Mouse (Mus musculus) neural tube, embryonic 15.5 days (tissue): Measurements from ENCODE around the gene Hcn1. TPM values are rescaled to one million over a fixed set of nuclear protein-coding genes. Genes with fewer than 3 reads are reported as not detected.

Experiments
- ATAC-seq: fragments of 200-750 bp; cut with Nextera tagmentation; 2 replicates; pipeline ENCODE4 v1.8.0; 2017; ENCODE audit warnings: mild to moderate bottlenecking, moderate TSS enrichment, moderate library complexity; ENCODE audit not compliant: low FRiP score
- H3K27ac ChIP-seq: fragments of 300-500 bp; sonication (generic); replicated peaks from 2 replicates; pipeline ENCODE4 v1.5.1; 2015; ENCODE audit warnings: mild to moderate bottlenecking, inconsistent platforms
- H3K27me3 ChIP-seq: fragments of 300-500 bp; sonication (generic); replicated peaks from 2 replicates; pipeline ENCODE4 v1.6.1; 2015; ENCODE audit warnings: inconsistent platforms
- H3K36me3 ChIP-seq: fragments of 300-500 bp; sonication (generic); 2 replicates; pipeline ENCODE4 v1.6.1; 2015; ENCODE audit warnings: inconsistent platforms
- H3K4me1 ChIP-seq: fragments of 300-500 bp; sonication (generic); 2 replicates; pipeline ENCODE4 v1.6.1; 2015; ENCODE audit warnings: inconsistent platforms
- H3K4me2 ChIP-seq: fragments of 300-500 bp; sonication (generic); 2 replicates; pipeline ENCODE4 v1.6.1; 2015; ENCODE audit warnings: inconsistent platforms, mild to moderate bottlenecking, moderate library complexity
- H3K4me3 ChIP-seq: fragments of 300-500 bp; sonication (generic); replicated peaks from 2 replicates; pipeline ENCODE4 v1.5.1; 2015; ENCODE audit warnings: mild to moderate bottlenecking, inconsistent platforms
- H3K9ac ChIP-seq: fragments of 300-500 bp; sonication (generic); replicated peaks from 2 replicates; pipeline ENCODE4 v1.6.1; 2015; ENCODE audit warnings: mild to moderate bottlenecking, inconsistent platforms
- H3K9me3 ChIP-seq: fragments of 300-500 bp; sonication (generic); replicated peaks from 2 replicates; pipeline ENCODE4 v1.6.1; 2016; ENCODE audit warnings: inconsistent platforms
- WGBS: fragments of 180-500 bp; shearing (Covaris S2); methylation state at CpG from one replicate; pipeline ENCODE4 v1.1.7; 2015; ENCODE audit warnings: mixed read lengths; 5-methylcytosine and 5-hydroxymethylcytosine counted together
- polyA plus RNA-seq: library from polyadenylated mRNA; unstranded; fragments of >200 nt; fragmentation: Nextera tagmentation; extraction: Ambion mirVana; gene quantifications from 2 replicates; pipeline ENCODE4 v1.2.1, GENCODE M21; 2015

Hcn1 gene
- polyA plus RNA-seq, 1 experiment from 2014 or later, result 1.2 TPM

DNA sequence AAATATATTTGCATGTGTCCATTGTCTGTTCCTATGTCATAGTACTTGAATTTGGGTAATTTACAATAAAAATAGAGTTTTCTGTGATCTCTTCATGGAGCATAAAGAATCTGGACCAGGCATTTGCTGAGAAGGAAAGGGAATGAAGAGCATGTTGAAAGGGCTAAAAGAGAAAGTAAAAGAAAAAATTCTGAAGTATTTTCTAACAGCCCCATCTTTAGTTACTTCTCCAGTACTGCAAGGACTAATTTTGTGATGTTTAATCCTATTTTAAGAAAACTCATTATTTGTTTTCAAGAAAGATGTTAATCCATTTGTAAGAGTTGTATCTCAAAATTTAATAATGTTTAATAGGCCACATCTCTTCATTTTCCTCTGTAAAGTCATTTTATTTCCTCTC lies 198.9 kb downstream of the Hcn1 start:
- no peaks in the 10 kb centered on the region for H3K9me3 ChIP-seq
- no peaks in the 10 kb centered on the region for H3K4me1 ChIP-seq
- H3K4me2 ChIP-seq, result no peak overlapping the region
- H3K9ac ChIP-seq, result no peak overlapping the region
- no peak for ATAC-seq
- H3K4me3 ChIP-seq, result no peak overlapping the region
- no peaks in the 10 kb centered on the region for H3K36me3 ChIP-seq
- no peaks in the 10 kb centered on the region for H3K27me3 ChIP-seq
- no peak overlapping the region for H3K27ac ChIP-seq

DNA sequence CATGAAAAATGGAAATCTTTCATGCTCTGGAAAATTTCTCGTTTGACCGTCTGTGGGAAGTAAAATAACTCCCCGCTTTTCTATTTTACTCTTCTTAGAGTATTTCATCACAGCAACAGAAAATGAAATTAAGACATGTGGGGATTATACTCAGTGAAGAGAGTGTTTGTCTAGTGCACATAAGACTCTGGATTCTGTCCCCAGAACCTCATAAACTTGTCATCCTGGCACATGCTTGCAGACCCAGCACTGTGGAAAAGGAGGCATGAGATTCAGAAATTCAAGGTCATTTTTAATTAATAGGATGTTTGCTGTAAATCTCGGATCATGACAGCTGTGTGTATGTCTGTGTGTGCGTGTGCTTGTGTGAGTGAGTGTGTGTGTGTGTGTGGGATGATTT lies 225.5 kb downstream of the Hcn1 start:
- H3K4me2 ChIP-seq, result no peak overlapping the region
- H3K36me3 ChIP-seq, result no peaks in the 10 kb centered on the region
- no peak for ATAC-seq
- 83% methylated on average over 5 of the region's 5 CpGs for WGBS
- H3K27ac ChIP-seq, result no peak overlapping the region
- H3K4me1 ChIP-seq, result no peaks in the 10 kb centered on the region
- no peak overlapping the region for H3K9ac ChIP-seq
- H3K4me3 ChIP-seq, result no peak overlapping the region
- no peaks in the 10 kb centered on the region for H3K27me3 ChIP-seq
- no peaks in the 10 kb centered on the region for H3K9me3 ChIP-seq

DNA sequence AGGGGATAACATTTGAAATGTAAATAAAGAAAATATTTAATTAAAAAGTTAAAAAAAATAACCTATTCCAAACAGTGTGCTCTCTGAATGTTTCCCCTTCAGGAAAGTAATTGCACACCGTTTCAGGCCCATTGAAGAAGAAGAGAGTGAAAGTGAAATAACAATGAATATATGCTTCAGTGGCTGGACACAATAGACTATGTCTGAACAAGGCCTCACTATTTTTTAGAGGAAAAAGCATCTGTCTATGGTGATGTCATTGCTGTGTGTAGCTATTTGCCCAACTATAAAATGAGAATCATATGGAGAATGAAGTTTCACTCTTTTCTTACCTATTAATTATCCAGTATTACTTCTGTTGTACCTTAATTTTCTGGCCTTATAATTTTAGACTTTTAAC lies 234.5 kb downstream of the Hcn1 start:
- H3K27ac ChIP-seq, result no peak overlapping the region

DNA sequence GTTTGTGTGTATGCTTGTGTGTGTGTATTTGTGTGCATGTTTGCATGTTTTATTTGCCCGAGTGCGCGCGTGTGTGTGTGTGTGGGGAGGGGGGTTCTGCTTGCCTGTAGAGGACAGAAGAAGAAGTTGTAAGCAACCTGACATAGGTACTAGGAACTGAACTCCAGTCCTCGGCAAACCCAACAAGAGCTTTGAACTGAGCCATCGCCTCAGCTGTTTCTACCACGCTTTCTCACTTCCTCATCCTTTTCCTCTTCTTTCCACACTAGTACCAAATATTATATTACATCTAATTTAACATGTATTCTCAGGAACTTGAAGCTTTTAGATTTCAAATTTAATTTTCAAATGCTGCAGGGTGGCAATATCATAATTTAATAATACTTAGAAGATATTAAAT lies 236.1 kb downstream of the Hcn1 start:
- H3K4me3 ChIP-seq, result no peak overlapping the region
- no peak for ATAC-seq
- 95% methylated on average over 7 of the region's 7 CpGs for WGBS

More for the DNA sequence above, 234.5 kb downstream of the Hcn1 start:
- Histone ChIP-seq H3K4me1 (no peaks in the 10 kb centered on the region), H3K9ac (no peak overlapping the region), H3K4me2 (no peak overlapping the region), H3K36me3 (no peaks in the 10 kb centered on the region), H3K9me3 (no peaks in the 10 kb centered on the region), H3K27me3 (no peaks in the 10 kb centered on the region), H3K4me3 (no peak overlapping the region)
- 12% methylated on average over 1 of the region's 1 CpGs for WGBS
- no peak for ATAC-seq

DNA sequence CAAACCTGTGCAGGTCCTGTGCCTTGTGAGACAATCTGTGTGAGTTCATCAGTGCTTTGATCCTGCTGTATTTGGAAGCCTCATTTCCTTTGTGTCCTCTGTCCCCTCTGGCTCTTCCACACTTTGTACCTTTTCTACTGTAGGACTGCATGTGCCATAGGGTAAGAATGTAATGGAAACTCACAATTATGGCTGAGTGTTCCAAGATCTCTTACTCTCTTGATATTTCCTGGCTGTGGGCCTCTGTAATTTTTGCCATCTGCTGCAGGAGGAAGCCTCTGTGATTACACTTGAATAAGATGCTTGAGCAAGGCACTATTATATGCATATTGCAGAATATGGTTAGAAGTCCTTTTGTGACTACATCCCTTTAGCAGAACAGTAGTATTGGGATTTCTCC lies 240.2 kb downstream of the Hcn1 start:
- no peaks in the 10 kb centered on the region for H3K4me1 ChIP-seq
- no peak overlapping the region for H3K4me2 ChIP-seq
- no peak overlapping the region for H3K9ac ChIP-seq
- H3K4me3 ChIP-seq, result no peak overlapping the region
- H3K27ac ChIP-seq, result no peak overlapping the region
- no peaks in the 10 kb centered on the region for H3K36me3 ChIP-seq
- ATAC-seq, result no peak
- no peaks in the 10 kb centered on the region for H3K9me3 ChIP-seq
- H3K27me3 ChIP-seq, result no peaks in the 10 kb centered on the region

More for the DNA sequence above, 236.1 kb downstream of the Hcn1 start:
- H3K27me3 ChIP-seq, result no peaks in the 10 kb centered on the region
- H3K4me2 ChIP-seq, result no peak overlapping the region
- no peak overlapping the region for H3K27ac ChIP-seq
- H3K4me1 ChIP-seq, result no peaks in the 10 kb centered on the region
- H3K36me3 ChIP-seq, result no peaks in the 10 kb centered on the region
- no peak overlapping the region for H3K9ac ChIP-seq
- H3K9me3 ChIP-seq, result no peaks in the 10 kb centered on the region

DNA sequence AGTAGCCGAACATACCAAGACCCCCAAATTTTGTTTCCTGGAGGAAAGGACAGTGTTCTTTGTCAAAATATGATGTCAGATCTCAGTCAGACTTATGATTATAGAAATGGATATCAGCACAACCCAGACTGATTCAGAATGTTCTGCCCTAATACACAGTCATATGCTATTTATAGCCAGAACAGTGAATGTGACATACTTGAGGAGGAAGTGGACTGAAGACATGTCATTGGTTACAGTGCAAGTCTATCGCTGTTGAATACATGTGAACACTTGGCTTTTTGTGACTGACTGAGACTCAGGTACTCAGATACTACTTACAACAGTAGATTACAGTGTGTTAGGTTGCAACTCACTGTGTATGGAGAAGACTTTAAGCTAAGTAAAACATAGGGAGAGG lies 245.2 kb downstream of the Hcn1 start:
- H3K9ac ChIP-seq, result no peak overlapping the region
- H3K4me2 ChIP-seq, result no peak overlapping the region
- H3K4me3 ChIP-seq, result no peak overlapping the region
- H3K27ac ChIP-seq, result no peak overlapping the region
- H3K9me3 ChIP-seq, result no peaks in the 10 kb centered on the region
- ATAC-seq, result no peak
- H3K4me1 ChIP-seq, result no peaks in the 10 kb centered on the region
- WGBS, result 96% methylated on average over 2 of the region's 2 CpGs
- H3K27me3 ChIP-seq, result no peaks in the 10 kb centered on the region
- no peaks in the 10 kb centered on the region for H3K36me3 ChIP-seq

DNA sequence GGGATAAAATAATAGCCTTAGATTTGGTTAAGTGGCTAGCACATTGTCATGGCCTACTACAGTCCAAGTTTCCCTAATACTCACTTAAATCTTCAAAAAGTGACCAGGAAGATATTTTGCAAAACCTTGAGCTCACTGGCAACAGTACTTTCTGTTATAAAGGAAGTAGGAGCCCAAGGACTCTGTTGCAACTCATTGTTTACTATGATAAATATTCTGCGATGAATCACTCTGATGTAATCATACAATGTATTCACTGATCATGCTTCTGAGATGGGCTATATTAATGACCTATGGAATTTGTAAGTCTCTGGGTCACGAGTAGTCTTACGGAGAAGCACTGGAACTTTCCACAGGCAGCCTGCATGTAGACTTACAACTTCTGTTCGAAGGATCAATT lies 246.6 kb downstream of the Hcn1 start:
- H3K4me1 ChIP-seq, result no peaks in the 10 kb centered on the region
- no peaks in the 10 kb centered on the region for H3K27me3 ChIP-seq
- no peak for ATAC-seq
- WGBS, result 92% methylated on average over 4 of the region's 4 CpGs
- H3K36me3 ChIP-seq, result no peaks in the 10 kb centered on the region
- H3K9ac ChIP-seq, result no peak overlapping the region
- H3K9me3 ChIP-seq, result no peaks in the 10 kb centered on the region
- no peak overlapping the region for H3K4me3 ChIP-seq
- no peak overlapping the region for H3K4me2 ChIP-seq
- no peak overlapping the region for H3K27ac ChIP-seq

DNA sequence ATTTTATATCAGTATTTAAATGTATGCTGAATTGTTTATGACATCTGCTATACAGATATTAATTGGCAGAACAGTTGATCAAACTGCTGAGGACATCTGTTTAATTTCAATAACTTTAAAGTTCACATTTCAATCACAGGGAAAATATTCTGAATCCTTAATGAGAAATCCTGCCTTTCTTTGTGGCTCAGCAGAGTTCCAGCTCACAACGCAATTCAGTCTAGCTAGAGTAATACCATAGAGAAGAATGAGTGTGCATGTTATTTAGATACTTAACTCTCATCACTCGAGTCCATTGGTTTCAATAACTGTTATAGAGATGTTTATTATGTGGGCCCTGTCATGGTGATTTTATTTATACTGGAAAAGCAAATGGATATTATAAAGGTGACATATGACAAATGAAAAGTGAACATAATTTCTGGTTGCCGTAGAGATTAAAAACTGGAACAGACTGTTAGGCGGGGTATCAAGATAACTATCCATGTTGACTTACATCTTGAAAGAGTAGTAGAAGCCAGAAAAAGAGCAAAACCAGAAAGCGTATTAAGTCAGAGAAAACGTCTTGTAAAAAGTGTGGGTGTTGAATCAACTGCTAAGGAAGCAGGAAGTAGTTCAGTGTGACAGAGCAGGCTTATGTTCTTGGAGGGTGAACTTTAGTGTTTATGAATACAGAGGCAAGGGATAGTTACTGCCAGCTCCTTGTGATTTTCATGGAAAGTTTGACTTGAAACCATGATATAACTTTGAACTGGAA lies 250.0 kb downstream of the Hcn1 start:
- Histone ChIP-seq H3K9ac (no peak overlapping the region), H3K4me3 (no peak overlapping the region), H3K27ac (no peak overlapping the region), H3K9me3 (no peaks in the 10 kb centered on the region), H3K4me1 (no peaks in the 10 kb centered on the region), H3K4me2 (no peak overlapping the region), H3K27me3 (no peaks in the 10 kb centered on the region), H3K36me3 (no peaks in the 10 kb centered on the region)
- 83% methylated on average over 6 of the region's 6 CpGs for WGBS
- no peak for ATAC-seq

DNA sequence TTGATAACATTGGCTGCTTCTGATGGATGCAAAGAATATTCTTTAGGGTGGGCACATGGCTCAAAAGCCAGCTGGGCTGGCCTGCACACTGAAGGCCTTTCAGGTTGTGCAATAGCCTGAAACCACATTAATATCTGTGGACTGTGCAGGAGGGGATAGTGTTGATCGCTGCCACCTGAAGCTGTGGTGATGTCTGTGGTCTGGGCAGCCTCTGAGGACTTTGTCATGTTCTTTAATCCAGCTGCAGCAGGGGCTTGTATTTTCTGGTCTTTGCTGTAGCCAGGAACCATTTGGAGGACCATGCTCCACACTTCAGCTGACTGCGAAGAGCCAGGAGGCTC lies 250.6 kb downstream of the Hcn1 start:
- Histone ChIP-seq H3K36me3 (no peaks in the 10 kb centered on the region), H3K4me3 (no peak overlapping the region), H3K9ac (no peak overlapping the region), H3K27ac (no peak overlapping the region), H3K9me3 (no peaks in the 10 kb centered on the region), H3K4me2 (no peak overlapping the region), H3K4me1 (no peaks in the 10 kb centered on the region), H3K27me3 (no peaks in the 10 kb centered on the region)
- WGBS, result 100% methylated on average over 2 of the region's 2 CpGs
- ATAC-seq, result no peak

DNA sequence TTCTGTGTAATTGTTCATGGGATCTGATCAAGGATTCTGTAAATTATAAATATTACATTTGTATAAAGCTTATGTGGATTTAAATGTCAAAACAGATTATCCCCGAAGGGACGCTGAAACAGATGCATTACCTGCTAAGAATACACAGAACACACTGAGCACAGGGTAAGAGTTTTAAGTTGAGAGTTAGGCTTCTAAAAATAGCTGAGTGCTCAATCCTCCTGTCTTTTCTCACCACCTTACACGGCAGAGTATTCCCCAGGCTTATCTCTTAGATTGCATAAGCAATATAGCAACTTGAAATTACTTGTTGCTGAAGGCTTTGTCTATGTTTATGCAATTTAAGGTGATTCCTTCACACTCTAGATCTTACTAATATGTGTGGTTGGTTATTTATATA lies 256.3 kb downstream of the Hcn1 start:
- Histone ChIP-seq H3K4me1 (no peaks in the 10 kb centered on the region), H3K4me3 (no peak overlapping the region), H3K27me3 (no peaks in the 10 kb centered on the region), H3K9me3 (no peaks in the 10 kb centered on the region), H3K9ac (no peak overlapping the region), H3K27ac (no peak overlapping the region), H3K4me2 (no peak overlapping the region), H3K36me3 (no peaks in the 10 kb centered on the region)
- no peak for ATAC-seq
- WGBS, result 83% methylated on average over 3 of the region's 3 CpGs

DNA sequence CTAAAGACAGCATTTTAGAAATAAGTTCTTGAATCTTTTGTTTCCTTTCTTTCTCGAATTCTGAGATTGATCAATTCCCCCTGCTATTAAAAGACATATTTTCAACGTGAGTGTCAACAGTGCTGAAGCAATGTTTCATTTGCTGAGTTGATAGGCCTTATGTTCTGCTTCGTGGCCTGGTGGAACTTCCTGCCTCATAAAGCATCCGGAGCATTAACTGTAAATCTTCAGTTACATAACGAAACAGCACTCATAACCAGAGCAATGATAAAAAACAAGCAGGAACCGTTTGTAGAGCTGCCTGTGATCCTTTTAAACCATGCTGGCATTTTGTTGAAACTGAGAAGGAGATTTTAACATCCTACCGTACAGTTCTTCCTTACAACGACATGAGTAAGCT lies 275.7 kb downstream of the Hcn1 start:
- Histone ChIP-seq H3K27ac (no peak overlapping the region), H3K9ac (no peak overlapping the region), H3K4me1 (no peaks in the 10 kb centered on the region), H3K4me2 (no peak overlapping the region), H3K9me3 (no peaks in the 10 kb centered on the region), H3K4me3 (no peak overlapping the region), H3K27me3 (no peaks in the 10 kb centered on the region), H3K36me3 (no peaks in the 10 kb centered on the region)
- 58% methylated on average over 8 of the region's 8 CpGs for WGBS
- ATAC-seq, result no peak

DNA sequence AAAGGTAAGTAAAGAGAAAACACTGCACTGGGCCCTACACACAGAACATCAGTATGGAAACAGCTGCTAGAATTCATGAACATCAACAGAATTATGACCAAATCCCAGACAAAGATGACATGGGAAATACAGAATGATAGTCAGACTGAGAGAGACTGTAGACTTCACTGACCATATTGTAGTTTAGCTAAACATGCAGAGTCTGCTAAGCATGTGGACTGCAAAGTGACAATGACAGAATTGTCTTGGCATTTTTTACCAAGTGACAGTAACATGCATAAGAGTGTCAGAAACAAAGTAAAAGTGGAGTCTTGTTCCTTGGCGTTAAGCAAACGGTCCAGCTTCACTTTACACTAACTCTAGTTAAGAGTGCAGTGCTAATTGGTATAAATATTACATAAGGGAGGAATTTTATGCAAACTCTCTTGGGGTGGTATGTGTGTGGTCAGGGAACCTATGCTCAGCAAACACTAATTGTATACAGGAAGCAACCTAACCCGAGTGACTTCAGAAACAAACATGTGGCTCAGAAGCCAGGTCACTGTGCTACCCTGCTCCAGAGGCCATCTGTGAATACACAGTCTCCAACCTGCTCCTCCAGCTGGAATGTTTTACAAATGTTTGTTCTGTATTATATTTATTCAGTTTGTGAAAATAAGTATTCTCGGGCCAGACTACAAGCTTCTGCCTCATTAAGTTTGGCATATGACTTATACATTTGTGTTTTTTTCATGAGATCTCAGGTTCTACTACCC lies 278.5 kb downstream of the Hcn1 start:
- WGBS, result 83% methylated on average over 4 of the region's 4 CpGs
- H3K36me3 ChIP-seq, result no peaks in the 10 kb centered on the region
- no peak overlapping the region for H3K27ac ChIP-seq
- H3K4me2 ChIP-seq, result no peak overlapping the region
- no peaks in the 10 kb centered on the region for H3K27me3 ChIP-seq
- no peak overlapping the region for H3K9ac ChIP-seq
- H3K4me3 ChIP-seq, result no peak overlapping the region
- no peak for ATAC-seq
- H3K9me3 ChIP-seq, result no peaks in the 10 kb centered on the region
- H3K4me1 ChIP-seq, result no peaks in the 10 kb centered on the region
